Mouse (Mus musculus): ENCODE data around the gene Stub1. TPM values are rescaled to one million over a fixed set of nuclear protein-coding genes. Genes with fewer than 3 reads are reported as not detected.

Gene Stub1
- polyA plus RNA-seq, 1 experiment = 333 TPM

GRCm38 (mm10) chr17:25829558-25830017, 3.6 kb downstream of the Stub1 start:
- peak overlapping the region; percentile 92 for H3K4me3 ChIP-seq (replicated peaks; ENCODE audit: insufficient read depth, low read depth, low read length)
- no peak for DNase-seq
- no peak overlapping the region for H3K27ac ChIP-seq (ENCODE audit: insufficient read depth, low read length)
- H3K4me1 ChIP-seq (ENCODE audit: control insufficient read depth, insufficient read depth, low read length) = peaks cover 32% of the 10 kb centered on the region
- no peak for TF ChIP-seq CTCF (IDR thresholded peaks at IDR 0.05; ENCODE audit: borderline replicate concordance, insufficient read depth, low read depth, low read length)
- TF ChIP-seq POLR2A (IDR thresholded peaks at IDR 0.05; ENCODE audit: borderline replicate concordance, insufficient read depth, low read length) = peak; percentile 22; the same call in 1 of the 2 replicates
- 16% methylated on average over 8 of the region's 8 CpGs for WGBS
- H3K27me3 ChIP-seq (ENCODE audit: control insufficient read depth, insufficient read depth, low read length) = no peaks in the 10 kb centered on the region

- WGBS = 1% methylated on average over 32 of the region's 32 CpGs
- no peaks in the 10 kb centered on the region for H3K27me3 ChIP-seq (ENCODE audit: control insufficient read depth, insufficient read depth, low read length)
- peak within 1 kb of the TSS; percentile 52 for H3K27ac ChIP-seq (ENCODE audit: insufficient read depth, low read length)
- DNase-seq = peak; percentile 84 to 85
- peaks cover 33% of the 10 kb centered on the region for H3K4me1 ChIP-seq (ENCODE audit: control insufficient read depth, insufficient read depth, low read length)
- peak within 1 kb of the TSS; percentile 92 for H3K4me3 ChIP-seq (replicated peaks; ENCODE audit: insufficient read depth, low read depth, low read length)
- peak; percentile 80 for TF ChIP-seq POLR2A (IDR thresholded peaks at IDR 0.05; ENCODE audit: borderline replicate concordance, insufficient read depth, low read length)
- peak; percentile 58; the same call in 1 of the 2 replicates for TF ChIP-seq CTCF (IDR thresholded peaks at IDR 0.05; ENCODE audit: borderline replicate concordance, insufficient read depth, low read depth, low read length)
Observed at GRCm38 (mm10) chr17:25828712-25829557, 4.3 kb downstream of the Stub1 start, which contains the start of gene Jmjd8. Jmjd8 (plus strand) TSS chr17:25828867.

- DNase-seq = no peak
- H3K27me3 ChIP-seq (ENCODE audit: control insufficient read depth, insufficient read depth, low read length) = no peaks in the 10 kb centered on the region
- 66% methylated on average over 8 of the region's 8 CpGs for WGBS
- H3K27ac ChIP-seq (ENCODE audit: insufficient read depth, low read length) = peak overlapping the region; percentile 6; the same call in 1 of the 2 replicates
- H3K4me3 ChIP-seq (replicated peaks; ENCODE audit: insufficient read depth, low read depth, low read length) = peak overlapping the region; percentile 92
- TF ChIP-seq POLR2A (IDR thresholded peaks at IDR 0.05; ENCODE audit: borderline replicate concordance, insufficient read depth, low read length) (no peak), CTCF (IDR thresholded peaks at IDR 0.05; ENCODE audit: borderline replicate concordance, insufficient read depth, low read depth, low read length) (no peak)
- H3K4me1 ChIP-seq (ENCODE audit: control insufficient read depth, insufficient read depth, low read length) = peaks cover 33% of the 10 kb centered on the region
Observed at GRCm38 (mm10) chr17:25828223-25828594, 5.0 kb downstream of the Stub1 start.

DNA sequence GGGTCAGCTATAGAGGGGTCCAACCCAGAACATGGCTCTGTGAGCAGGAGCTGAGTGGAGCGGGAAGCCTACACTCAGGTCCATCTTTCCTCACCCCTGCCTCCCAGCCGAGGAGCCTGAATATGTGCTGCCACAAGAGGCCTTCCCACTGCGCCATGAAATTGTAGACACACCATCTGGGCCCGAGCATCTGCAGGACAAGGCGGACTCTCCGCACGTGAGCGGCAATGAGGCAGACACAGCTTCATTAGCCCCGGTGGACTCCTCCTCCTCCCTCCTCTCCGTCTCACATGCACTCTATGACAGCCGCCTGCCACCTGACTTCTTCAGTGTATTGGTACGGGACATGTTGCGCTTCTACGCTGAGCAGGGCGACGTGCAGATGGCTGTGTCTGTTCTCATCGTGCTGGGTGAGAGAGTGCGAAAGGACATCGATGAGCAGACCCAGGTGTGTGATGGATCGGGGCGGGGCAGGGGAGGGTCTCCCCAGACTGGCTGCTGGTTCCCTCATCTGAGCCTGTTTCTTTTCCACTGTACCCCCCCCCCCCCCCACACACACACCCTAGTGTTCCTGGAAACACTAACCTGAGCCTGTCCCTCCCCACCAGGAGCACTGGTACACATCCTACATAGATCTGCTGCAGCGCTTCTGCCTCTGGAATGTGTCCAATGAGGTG, 5.5 kb downstream of the Stub1 start:
- Histone ChIP-seq H3K4me1 (ENCODE audit: control insufficient read depth, insufficient read depth, low read length) (peaks cover 33% of the 10 kb centered on the region), H3K4me3 (replicated peaks; ENCODE audit: insufficient read depth, low read depth, low read length) (no peak overlapping the region), H3K27me3 (ENCODE audit: control insufficient read depth, insufficient read depth, low read length) (no peaks in the 10 kb centered on the region), H3K27ac (ENCODE audit: insufficient read depth, low read length) (no peak overlapping the region)
- WGBS = 76% methylated on average over 22 of the region's 22 CpGs
- TF ChIP-seq CTCF (IDR thresholded peaks at IDR 0.05; ENCODE audit: borderline replicate concordance, insufficient read depth, low read depth, low read length) = no peak
- TF ChIP-seq POLR2A (IDR thresholded peaks at IDR 0.05; ENCODE audit: borderline replicate concordance, insufficient read depth, low read length) = no peak
- no peak for DNase-seq

- Histone ChIP-seq H3K4me1 (ENCODE audit: control insufficient read depth, insufficient read depth, low read length) (peaks cover 33% of the 10 kb centered on the region), H3K27me3 (ENCODE audit: control insufficient read depth, insufficient read depth, low read length) (no peaks in the 10 kb centered on the region), H3K27ac (ENCODE audit: insufficient read depth, low read length) (no peak overlapping the region), H3K4me3 (replicated peaks; ENCODE audit: insufficient read depth, low read depth, low read length) (no peak overlapping the region)
- DNase-seq = no peak
- TF ChIP-seq CTCF (IDR thresholded peaks at IDR 0.05; ENCODE audit: borderline replicate concordance, insufficient read depth, low read depth, low read length) (no peak), POLR2A (IDR thresholded peaks at IDR 0.05; ENCODE audit: borderline replicate concordance, insufficient read depth, low read length) (no peak)
- 92% methylated on average over 13 of the region's 13 CpGs for WGBS
Observed at GRCm38 (mm10) chr17:25827011-25827410, 6.2 kb downstream of the Stub1 start.

DNA sequence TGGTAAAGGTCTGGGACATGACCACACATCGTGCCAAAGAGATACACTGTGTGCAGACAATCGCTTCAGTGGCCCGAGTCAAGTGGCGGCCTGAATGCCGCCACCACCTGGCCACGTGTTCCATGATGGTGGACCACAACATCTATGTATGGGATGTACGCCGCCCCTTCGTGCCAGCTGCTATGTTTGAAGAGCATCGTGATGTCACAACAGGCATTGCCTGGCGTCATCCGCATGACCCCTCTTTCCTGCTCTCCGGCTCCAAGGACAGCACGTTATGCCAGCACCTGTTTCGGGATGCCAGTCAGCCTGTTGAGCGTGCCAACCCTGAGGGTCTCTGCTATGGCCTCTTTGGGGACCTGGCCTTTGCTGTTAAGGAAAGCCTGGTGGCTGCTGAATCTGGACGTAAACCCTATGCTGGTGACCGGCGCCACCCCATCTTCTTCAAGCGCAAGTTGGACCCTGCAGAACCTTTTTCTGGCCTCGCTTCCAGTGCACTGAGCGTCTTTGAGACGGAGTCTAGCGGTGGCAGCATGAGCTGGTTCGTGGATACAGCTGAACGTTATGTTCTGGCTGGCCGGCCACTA, 7.1 kb downstream of the Stub1 start:
- H3K27ac ChIP-seq (ENCODE audit: insufficient read depth, low read length) = no peak overlapping the region
- no peak overlapping the region for H3K4me3 ChIP-seq (replicated peaks; ENCODE audit: insufficient read depth, low read depth, low read length)
- peaks cover 24% of the 10 kb centered on the region for H3K4me1 ChIP-seq (ENCODE audit: control insufficient read depth, insufficient read depth, low read length)
- TF ChIP-seq POLR2A (IDR thresholded peaks at IDR 0.05; ENCODE audit: borderline replicate concordance, insufficient read depth, low read length) = no peak
- no peak for TF ChIP-seq CTCF (IDR thresholded peaks at IDR 0.05; ENCODE audit: borderline replicate concordance, insufficient read depth, low read depth, low read length)
- WGBS = 90% methylated on average over 27 of the region's 27 CpGs
- H3K27me3 ChIP-seq (ENCODE audit: control insufficient read depth, insufficient read depth, low read length) = no peaks in the 10 kb centered on the region
- no peak for DNase-seq

DNA sequence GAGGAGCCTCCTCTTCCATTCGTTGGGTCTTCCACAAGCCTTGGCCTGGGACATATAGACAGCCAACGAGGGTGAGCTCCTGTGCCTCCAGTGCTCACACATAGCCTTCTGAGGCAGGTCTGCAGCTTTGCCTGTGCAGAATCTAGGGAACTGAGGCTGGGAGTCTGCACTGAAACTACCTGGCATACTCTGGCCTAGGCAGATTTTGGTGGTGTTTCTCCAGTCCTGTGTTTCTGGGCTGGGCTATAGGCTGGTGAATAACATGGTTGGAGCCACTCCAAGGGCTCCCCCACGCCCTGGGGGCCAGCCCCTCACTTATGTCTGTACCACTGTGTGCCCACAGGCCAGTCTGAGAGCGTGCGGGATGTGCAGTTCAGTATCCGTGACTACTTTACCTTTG, 7.9 kb downstream of the Stub1 start:
- Histone ChIP-seq H3K27me3 (ENCODE audit: control insufficient read depth, insufficient read depth, low read length) (no peaks in the 10 kb centered on the region), H3K4me3 (replicated peaks; ENCODE audit: insufficient read depth, low read depth, low read length) (no peak overlapping the region), H3K27ac (ENCODE audit: insufficient read depth, low read length) (no peak overlapping the region), H3K4me1 (ENCODE audit: control insufficient read depth, insufficient read depth, low read length) (peaks cover 17% of the 10 kb centered on the region)
- no peak for DNase-seq
- WGBS = 81% methylated on average over 6 of the region's 6 CpGs
- TF ChIP-seq POLR2A (IDR thresholded peaks at IDR 0.05; ENCODE audit: borderline replicate concordance, insufficient read depth, low read length) (no peak), CTCF (IDR thresholded peaks at IDR 0.05; ENCODE audit: borderline replicate concordance, insufficient read depth, low read depth, low read length) (no peak)

All from cerebellum, adult 2 months (tissue).